Comparison of ENCODE assay signal across 16 mouse cellular contexts in genomic region chr17:47176328-47176727, GRCm38 (mm10).
"Had no signal": no experiment of that assay in that cellular context is flagged by ENCODE, and none has a peak within 500 bp of the region (broad histone marks: within the 10 kb centered on the region; RNA-seq: fewer than 3 reads in every experiment).

No protein-coding gene starts in this region.

- ATAC-seq: liver, postnatal 0 days; midbrain, embryonic 13.5 days; midbrain, embryonic 15.5 days had no signal

- H3K9me3 ChIP-seq: liver, embryonic 13.5 days; liver, embryonic 15.5 days; megakaryocyte, embryonic 14.5 days; midbrain, embryonic 13.5 days; midbrain, embryonic 15.5 days; neural tube, embryonic 12.5 days; stomach, embryonic 15.5 days had no signal

- H3K27me3 ChIP-seq: liver, embryonic 13.5 days; liver, embryonic 15.5 days; megakaryocyte, embryonic 14.5 days; midbrain, embryonic 13.5 days; midbrain, embryonic 15.5 days; neural tube, embryonic 12.5 days; stomach, embryonic 15.5 days had no signal

- H3K4me2 ChIP-seq: liver, embryonic 11.5 days; liver, embryonic 13.5 days; liver, embryonic 15.5 days; midbrain, embryonic 11.5 days; midbrain, embryonic 13.5 days; midbrain, embryonic 15.5 days; neural tube, embryonic 12.5 days; stomach, embryonic 15.5 days had no signal

- H3K4me3 ChIP-seq: liver, embryonic 13.5 days; liver, embryonic 15.5 days; megakaryocyte, embryonic 14.5 days; midbrain, embryonic 13.5 days; midbrain, embryonic 15.5 days; neural tube, embryonic 12.5 days; stomach, embryonic 15.5 days had no signal

- DNase-seq: liver, embryonic 13.5 days; liver, postnatal 0 days; lung, postnatal 14 days; right cerebral cortex, postnatal 14 days; thymus, adult 18-20 months; thymus, postnatal 14 days; thymus, postnatal 36 days had no signal

- H3K27ac ChIP-seq: liver, embryonic 13.5 days; liver, embryonic 15.5 days; macrophage; midbrain, embryonic 13.5 days; midbrain, embryonic 15.5 days; neural tube, embryonic 12.5 days; stomach, embryonic 15.5 days had no signal

- H3K9ac ChIP-seq: liver, embryonic 13.5 days; liver, embryonic 15.5 days; liver, postnatal 0 days; midbrain, embryonic 13.5 days; midbrain, embryonic 15.5 days; neural tube, embryonic 12.5 days; stomach, embryonic 15.5 days had no signal

- H3K36me3 ChIP-seq: liver, embryonic 13.5 days; liver, embryonic 15.5 days; midbrain, embryonic 15.5 days; neural tube, embryonic 12.5 days; stomach, embryonic 15.5 days had no signal
